Mouse (Mus musculus) midbrain, postnatal 0 days (tissue): ENCODE measurements around the gene Fcgrt. TPM values are rescaled to one million over a fixed set of nuclear protein-coding genes. Genes with fewer than 3 reads are reported as not detected.

Source experiments
- ATAC-seq: fragments of 200-750 bp; cut with Nextera tagmentation; 2 replicates; pipeline ENCODE4 v1.8.0; 2017; ENCODE audit warnings: moderate number of reproducible peaks, mild to moderate bottlenecking, moderate TSS enrichment, moderate library complexity; ENCODE audit not compliant: low FRiP score
- DNase-seq: peaks from one replicate; pipeline ENCODE4 v3.0.0-alpha.2; 2015; ENCODE audit warnings: low spot score
- H3K27ac ChIP-seq: fragments of 300-500 bp; sonication (generic); 2 replicates; pipeline ENCODE4 v1.5.1; 2014; ENCODE audit warnings: low read depth, mild to moderate bottlenecking, low read length, mixed read lengths
- H3K27me3 ChIP-seq: fragments of 300-500 bp; sonication (generic); 2 replicates; pipeline ENCODE4 v1.6.1; 2014; ENCODE audit warnings: low read length, control low read depth, mixed read lengths; ENCODE audit not compliant: insufficient read depth
- H3K36me3 ChIP-seq: fragments of 300-500 bp; sonication (generic); 2 replicates; pipeline ENCODE4 v1.6.1; 2014; ENCODE audit warnings: low read length, control low read depth, mixed read lengths; ENCODE audit not compliant: insufficient read depth
- H3K4me1 ChIP-seq: fragments of 300-500 bp; sonication (generic); 2 replicates; pipeline ENCODE4 v1.6.1; 2014; ENCODE audit warnings: mild to moderate bottlenecking, control low read depth, antibody characterized with exemption, low read length, mixed read lengths; ENCODE audit not compliant: insufficient read depth
- H3K4me2 ChIP-seq: fragments of 300-500 bp; sonication (generic); 2 replicates; pipeline ENCODE4 v1.6.1; 2014; ENCODE audit warnings: low read depth, mild to moderate bottlenecking, low read length, mixed read lengths; ENCODE audit not compliant: poor library complexity, severe bottlenecking
- H3K4me3 ChIP-seq: fragments of 300-500 bp; sonication (generic); 2 replicates; pipeline ENCODE4 v1.5.1; 2014; ENCODE audit warnings: low read depth, mild to moderate bottlenecking, low read length, moderate library complexity
- H3K9ac ChIP-seq: fragments of 300-500 bp; sonication (generic); replicated peaks from 2 replicates; pipeline ENCODE4 v1.6.1; 2014; ENCODE audit warnings: mild to moderate bottlenecking, low read length, moderate library complexity, mixed read lengths; ENCODE audit not compliant: poor library complexity, severe bottlenecking
- H3K9me3 ChIP-seq: fragments of 300-500 bp; sonication (generic); 2 replicates; pipeline ENCODE4 v1.6.1; 2016; ENCODE audit warnings: low read length, control low read depth
- CTCF ChIP-seq: IDR thresholded peaks from 2 replicates; pipeline ENCODE4 v1.5.1; 2016; ENCODE audit warnings: antibody characterized with exemption, mild to moderate bottlenecking
- WGBS: fragments of 180-500 bp; shearing (Covaris S2); extraction: QIAGEN DNeasy Blood & Tissue Kit; methylation state at CpG from one replicate; pipeline ENCODE4 v1.1.7; 2014; 5-methylcytosine and 5-hydroxymethylcytosine counted together
- microRNA counts: library from miRNA; unstranded; fragments of <30 nt; microRNA quantifications from one replicate; lab custom pipeline; 2015
- microRNA-seq: library from miRNA; unstranded; fragments of <30 nt; microRNA quantifications from one replicate; pipeline ENCODE4, GENCODE M21; 2016; ENCODE audit warnings: borderline number of aligned reads
- polyA plus RNA-seq: library from polyadenylated mRNA; unstranded; fragments of >200 nt; fragmentation: Nextera tagmentation; extraction: Ambion mirVana; gene quantifications from 2 replicates; pipeline ENCODE4 v1.2.1, GENCODE M21; 2015
- total RNA-seq: library from RNA; depleted of rRNA; stranded (reverse); fragments of >200 nt; gene quantifications from 2 replicates; pipeline ENCODE4 v1.2.3, GENCODE M21; 2014; rRNA removed

The Fcgrt gene
- total and polyA plus RNA-seq, 2 experiments from 2014 or later = 30.5 to 36.4 TPM

GRCm38 (mm10) chr7:45047491-45047890 is 56.2 kb downstream of the Fcgrt start:
- ATAC-seq (no peak), DNase-seq (no peak)
- Histone ChIP-seq H3K4me1 (0 out of 2 replicates have a peak, but pooled peaks cover 4% of the 10 kb centered on the region), H3K27me3 (no peaks in the 10 kb centered on the region), H3K36me3 (peaks cover 68% of the 10 kb centered on the region), H3K9me3 (no peaks in the 10 kb centered on the region), H3K4me2 (no peak overlapping the region), H3K4me3 (no peak overlapping the region), H3K27ac (no peak overlapping the region), H3K9ac (no peak overlapping the region)
- TF ChIP-seq CTCF = no peak
- over 99% methylated on average over 14 of the region's 14 CpGs for whole genome bisulfite sequencing

GRCm38 (mm10) chr7:45046853-45047350 is 56.7 kb downstream of the Fcgrt start:
- WGBS = 95% methylated on average over 26 of the region's 26 CpGs
- no peak for TF ChIP-seq CTCF
- no peak overlapping the region for H3K27ac ChIP-seq
- ATAC-seq = no peak
- H3K4me3 ChIP-seq = no peak overlapping the region
- no peak for DNase-seq
- no peak overlapping the region for H3K9ac ChIP-seq
- H3K4me2 ChIP-seq = no peak overlapping the region
- H3K4me1 ChIP-seq = 0 out of 2 replicates have a peak, but pooled peaks cover 4% of the 10 kb centered on the region
- peaks cover 74% of the 10 kb centered on the region for H3K36me3 ChIP-seq
- no peaks in the 10 kb centered on the region for H3K27me3 ChIP-seq
- H3K9me3 ChIP-seq = no peaks in the 10 kb centered on the region

GRCm38 (mm10) chr7:45045741-45046140 is 57.9 kb downstream of the Fcgrt start:
- Histone ChIP-seq H3K36me3 (peaks cover 84% of the 10 kb centered on the region), H3K9me3 (no peaks in the 10 kb centered on the region), H3K27ac (no peak overlapping the region), H3K4me1 (no peaks in the 10 kb centered on the region), H3K9ac (no peak overlapping the region), H3K27me3 (no peaks in the 10 kb centered on the region), H3K4me2 (no peak overlapping the region), H3K4me3 (no peak overlapping the region)
- no peak for DNase-seq
- no peak for TF ChIP-seq CTCF
- WGBS = 94% methylated on average over 22 of the region's 22 CpGs
- ATAC-seq = no peak

DNA sequence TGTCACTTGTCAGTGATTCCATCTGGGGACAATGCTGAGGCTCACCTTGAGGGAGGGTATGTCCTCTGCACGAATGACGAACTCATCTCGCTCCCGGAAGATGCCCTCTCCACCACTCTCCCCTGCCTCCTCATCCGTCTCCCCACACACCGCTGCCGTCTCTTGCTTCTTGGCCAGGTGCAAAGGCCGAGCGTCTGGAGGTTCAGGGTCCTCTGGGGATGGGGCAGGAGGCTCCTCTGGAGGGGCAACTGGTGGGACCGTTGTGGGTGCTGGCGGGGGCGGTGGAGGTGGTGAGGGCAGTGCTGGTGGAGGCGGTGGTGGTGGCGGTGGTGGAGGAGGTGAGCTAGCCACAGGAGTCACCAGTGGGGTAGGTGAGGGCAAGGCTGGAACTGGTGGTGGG is 60.3 kb downstream of the Fcgrt start:
- peaks cover 81% of the 10 kb centered on the region for H3K36me3 ChIP-seq
- H3K4me2 ChIP-seq = no peak overlapping the region
- no peaks in the 10 kb centered on the region for H3K4me1 ChIP-seq
- no peak for ATAC-seq
- no peak for TF ChIP-seq CTCF
- H3K27me3 ChIP-seq = no peaks in the 10 kb centered on the region
- no peak overlapping the region for H3K4me3 ChIP-seq
- no peak overlapping the region for H3K27ac ChIP-seq
- DNase-seq = no peak
- H3K9me3 ChIP-seq = no peaks in the 10 kb centered on the region
- 96% methylated on average over 14 of the region's 14 CpGs for WGBS
- no peak overlapping the region for H3K9ac ChIP-seq

MicroRNA genes within 50 kb of the gene (microRNA counts, 519-probe panel; counts per million panel counts)
- 3,914 counts per million, percentile 81 among the panel's probes with 10 or more counts for microRNA mmu-miR-150 (lab: Ali Mortazavi, UCI)

Small RNA genes lying within 50 kb of the gene (microRNA-seq; reads per million reads assigned to microRNA genes)
- gene Mir150 (228 reads per million, percentile 55 among the genes with 10 or more reads in this experiment), gene Mir5121 (15.7 reads per million, percentile 27 among the genes with 10 or more reads in this experiment)

Other genes starting within 250 kb of the Fcgrt start
Only the 30 nearest of the 33 such genes appear.
- gene Med25, start 211.1 kb downstream of the Fcgrt start, total RNA-seq = 153 and 182 TPM in 2 replicates
- 150 and 154 TPM in 2 replicates for gene Med25, start 211.1 kb downstream of the Fcgrt start, polyA plus RNA-seq
- gene Fuz, start 207.8 kb downstream of the Fcgrt start, total RNA-seq = 18.5 and 22.4 TPM in 2 replicates
- 14.8 and 15.4 TPM in 2 replicates for gene Fuz, start 207.8 kb downstream of the Fcgrt start, polyA plus RNA-seq
- gene Ap2a1, start 174.4 kb downstream of the Fcgrt start, total RNA-seq = 208 and 238 TPM in 2 replicates
- gene Ap2a1, start 174.4 kb downstream of the Fcgrt start, polyA plus RNA-seq = 128 and 129 TPM in 2 replicates
- gene Tsks, start 160.6 kb downstream of the Fcgrt start, total RNA-seq = not detected in 2 replicates
- 0.12 and 0.17 TPM in 2 replicates for gene Tsks, start 160.6 kb downstream of the Fcgrt start, polyA plus RNA-seq
- gene Cpt1c, start 129.0 kb downstream of the Fcgrt start, total RNA-seq = 88.1 and 90.1 TPM in 2 replicates
- 54.0 and 56.9 TPM in 2 replicates for gene Cpt1c, start 129.0 kb downstream of the Fcgrt start, polyA plus RNA-seq
- gene Prmt1, start 117.3 kb downstream of the Fcgrt start, total RNA-seq = 218 and 285 TPM in 2 replicates
- 580 and 583 TPM in 2 replicates for gene Prmt1, start 117.3 kb downstream of the Fcgrt start, polyA plus RNA-seq
- 37.2 and 40.6 TPM in 2 replicates for gene Irf3, start 106.2 kb downstream of the Fcgrt start, total RNA-seq
- 25.6 and 25.9 TPM in 2 replicates for gene Irf3, start 106.2 kb downstream of the Fcgrt start, polyA plus RNA-seq
- 7.8 and 11.4 TPM in 2 replicates for gene Bcl2l12, start 105.1 kb downstream of the Fcgrt start, total RNA-seq
- gene Bcl2l12, start 105.1 kb downstream of the Fcgrt start, polyA plus RNA-seq = 5.9 and 8.4 TPM in 2 replicates
- gene Scaf1, start 87.5 kb downstream of the Fcgrt start, total RNA-seq = 86.5 and 90.9 TPM in 2 replicates
- 49.0 and 53.3 TPM in 2 replicates for gene Scaf1, start 87.5 kb downstream of the Fcgrt start, polyA plus RNA-seq
- gene Rras, start 85.9 kb downstream of the Fcgrt start, total RNA-seq = 7.3 and 7.9 TPM in 2 replicates
- gene Rras, start 85.9 kb downstream of the Fcgrt start, polyA plus RNA-seq = 11.9 and 14.0 TPM in 2 replicates
- gene Prr12, start 51.0 kb downstream of the Fcgrt start, total RNA-seq = 17.4 and 17.9 TPM in 2 replicates
- 8.8 and 9.2 TPM in 2 replicates for gene Prr12, start 51.0 kb downstream of the Fcgrt start, polyA plus RNA-seq
- 68.3 and 79.4 TPM in 2 replicates for gene Nosip, start 41.4 kb downstream of the Fcgrt start, total RNA-seq
- 70.0 and 72.3 TPM in 2 replicates for gene Nosip, start 41.4 kb downstream of the Fcgrt start, polyA plus RNA-seq
- gene Prrg2, start 41.2 kb downstream of the Fcgrt start, total RNA-seq = 7.7 and 10.3 TPM in 2 replicates
- gene Prrg2, start 41.2 kb downstream of the Fcgrt start, polyA plus RNA-seq = 13.7 and 15.7 TPM in 2 replicates
- gene Rcn3, start 11.6 kb downstream of the Fcgrt start, total RNA-seq = 24.2 and 29.5 TPM in 2 replicates
- gene Rcn3, start 11.6 kb downstream of the Fcgrt start, polyA plus RNA-seq = 31.9 and 33.6 TPM in 2 replicates
- 1,069 and 1,136 TPM in 2 replicates for gene Rps11, start 20.6 kb upstream of the Fcgrt start, total RNA-seq
- 671 and 697 TPM in 2 replicates for gene Rps11, start 20.6 kb upstream of the Fcgrt start, polyA plus RNA-seq
- 1,048 and 1,621 TPM in 2 replicates for gene Rpl13a, start 24.9 kb upstream of the Fcgrt start, total RNA-seq
- 667 and 701 TPM in 2 replicates for gene Rpl13a, start 24.9 kb upstream of the Fcgrt start, polyA plus RNA-seq
- 2.0 TPM in 1 of 2 replicates, not detected in the other for gene Gm45713, start 32.4 kb upstream of the Fcgrt start, total RNA-seq
- 0.39 TPM in 1 of 2 replicates, not detected in the other for gene Gm45713, start 32.4 kb upstream of the Fcgrt start, polyA plus RNA-seq
- gene Flt3l, start 32.6 kb upstream of the Fcgrt start, total RNA-seq = 3.4 and 7.8 TPM in 2 replicates
- gene Flt3l, start 32.6 kb upstream of the Fcgrt start, polyA plus RNA-seq = 1.3 and 1.7 TPM in 2 replicates
- gene Pih1d1, start 50.5 kb upstream of the Fcgrt start, total RNA-seq = 104 and 124 TPM in 2 replicates
- 77.1 and 81.6 TPM in 2 replicates for gene Pih1d1, start 50.5 kb upstream of the Fcgrt start, polyA plus RNA-seq
- gene Aldh16a1, start 50.7 kb upstream of the Fcgrt start, total RNA-seq = 18.9 and 22.0 TPM in 2 replicates
- gene Aldh16a1, start 50.7 kb upstream of the Fcgrt start, polyA plus RNA-seq = 12.9 and 15.2 TPM in 2 replicates
- gene Slc17a7, start 60.1 kb upstream of the Fcgrt start, total RNA-seq = 1.9 and 2.5 TPM in 2 replicates
- gene Slc17a7, start 60.1 kb upstream of the Fcgrt start, polyA plus RNA-seq = 0.95 and 0.96 TPM in 2 replicates
- not detected in 2 replicates for gene Gfy, start 75.7 kb upstream of the Fcgrt start, total RNA-seq
- 0.11 and 0.51 TPM in 2 replicates for gene Gfy, start 75.7 kb upstream of the Fcgrt start, polyA plus RNA-seq
- not detected in 2 replicates for gene Pth2, start 77.1 kb upstream of the Fcgrt start, total RNA-seq
- gene Pth2, start 77.1 kb upstream of the Fcgrt start, polyA plus RNA-seq = 0.93 and 1.3 TPM in 2 replicates
- 0.24 and 0.38 TPM in 2 replicates for gene Ccdc155, start 101.0 kb upstream of the Fcgrt start, total RNA-seq
- 0.32 and 0.50 TPM in 2 replicates for gene Ccdc155, start 101.0 kb upstream of the Fcgrt start, polyA plus RNA-seq
- 9.0 and 14.4 TPM in 2 replicates for gene Dkkl1, start 108.3 kb upstream of the Fcgrt start, total RNA-seq
- 23.8 and 23.9 TPM in 2 replicates for gene Dkkl1, start 108.3 kb upstream of the Fcgrt start, polyA plus RNA-seq
- 31.2 and 54.8 TPM in 2 replicates for gene Tead2, start 111.9 kb upstream of the Fcgrt start, total RNA-seq
- 16.8 and 17.0 TPM in 2 replicates for gene Tead2, start 111.9 kb upstream of the Fcgrt start, polyA plus RNA-seq
- 1.2 and 1.7 TPM in 2 replicates for gene Cd37, start 135.3 kb upstream of the Fcgrt start, total RNA-seq
- gene Cd37, start 135.3 kb upstream of the Fcgrt start, polyA plus RNA-seq = 1.5 and 2.4 TPM in 2 replicates
- gene Slc6a16, start 137.2 kb upstream of the Fcgrt start, total RNA-seq = 0.16 and 1.3 TPM in 2 replicates
- 2.3 and 3.1 TPM in 2 replicates for gene Slc6a16, start 137.2 kb upstream of the Fcgrt start, polyA plus RNA-seq
- gene Slc6a21, start 173.7 kb upstream of the Fcgrt start, total RNA-seq = not detected in 2 replicates
- gene Slc6a21, start 173.7 kb upstream of the Fcgrt start, polyA plus RNA-seq = not detected in 2 replicates
- 22.6 and 35.4 TPM in 2 replicates for gene Trpm4, start 229.9 kb upstream of the Fcgrt start, total RNA-seq
- gene Trpm4, start 229.9 kb upstream of the Fcgrt start, polyA plus RNA-seq = 10.4 and 10.7 TPM in 2 replicates